Mouse (Mus musculus) brain, adult 2 months (tissue): ENCODE measurements around the gene Fgfr2.

ENCODE experiments used
- DNase-seq: peaks from one replicate; pipeline ENCODE4 v3.0.0; 2011; ENCODE audit warnings: low read depth, low spot score

The Fgfr2 gene

DNA sequence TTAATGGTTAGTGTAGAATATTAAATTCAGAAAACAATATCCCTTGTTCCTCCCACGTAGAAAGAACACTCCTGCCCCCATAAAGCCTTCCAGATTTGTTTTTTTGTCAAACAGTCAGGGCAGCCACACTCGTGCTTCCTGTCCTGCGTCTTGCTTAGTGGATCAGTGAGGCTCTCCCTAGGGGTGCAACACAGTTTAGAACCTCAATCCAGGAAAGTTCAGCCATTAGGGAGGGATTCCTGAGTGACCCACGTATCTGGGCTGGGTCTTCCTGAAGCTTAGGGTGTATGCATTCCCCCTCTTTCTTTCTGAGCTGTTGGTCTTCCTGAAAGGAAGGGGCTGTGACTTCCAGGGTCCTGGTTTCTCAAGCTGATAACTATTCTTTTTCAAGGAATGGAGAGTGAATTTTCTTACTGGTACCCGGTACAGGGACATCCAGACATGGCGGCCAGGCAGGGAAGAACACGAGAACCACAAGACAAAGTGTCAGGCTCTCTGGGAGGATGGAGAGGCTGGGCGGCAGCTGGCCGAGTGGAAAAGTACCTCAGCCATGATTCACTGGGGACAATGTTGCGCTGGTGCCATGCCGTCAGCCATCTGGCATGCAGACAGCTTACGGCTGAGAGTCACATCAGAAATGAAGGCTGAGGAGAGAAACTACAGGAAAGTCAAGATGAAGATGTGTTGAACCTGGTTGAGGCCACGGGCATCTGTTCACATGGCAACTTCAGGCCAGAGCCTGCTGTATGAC is 2200.0 kb downstream of the Fgfr2 start:
- peak; percentile 79 for DNase-seq

GRCm38 (mm10) chr7:130918260-130918659 is 2204.9 kb downstream of the Fgfr2 start:
- peak; percentile 67 for DNase-seq

- peak; percentile 76 for DNase-seq
These were observed 2208.3 kb downstream of the Fgfr2 start for GRCm38 (mm10) chr7:130914693-130915363.

- peak; percentile 36 for DNase-seq
These were observed 2212.3 kb downstream of the Fgfr2 start for GRCm38 (mm10) chr7:130910841-130911240.

DNA sequence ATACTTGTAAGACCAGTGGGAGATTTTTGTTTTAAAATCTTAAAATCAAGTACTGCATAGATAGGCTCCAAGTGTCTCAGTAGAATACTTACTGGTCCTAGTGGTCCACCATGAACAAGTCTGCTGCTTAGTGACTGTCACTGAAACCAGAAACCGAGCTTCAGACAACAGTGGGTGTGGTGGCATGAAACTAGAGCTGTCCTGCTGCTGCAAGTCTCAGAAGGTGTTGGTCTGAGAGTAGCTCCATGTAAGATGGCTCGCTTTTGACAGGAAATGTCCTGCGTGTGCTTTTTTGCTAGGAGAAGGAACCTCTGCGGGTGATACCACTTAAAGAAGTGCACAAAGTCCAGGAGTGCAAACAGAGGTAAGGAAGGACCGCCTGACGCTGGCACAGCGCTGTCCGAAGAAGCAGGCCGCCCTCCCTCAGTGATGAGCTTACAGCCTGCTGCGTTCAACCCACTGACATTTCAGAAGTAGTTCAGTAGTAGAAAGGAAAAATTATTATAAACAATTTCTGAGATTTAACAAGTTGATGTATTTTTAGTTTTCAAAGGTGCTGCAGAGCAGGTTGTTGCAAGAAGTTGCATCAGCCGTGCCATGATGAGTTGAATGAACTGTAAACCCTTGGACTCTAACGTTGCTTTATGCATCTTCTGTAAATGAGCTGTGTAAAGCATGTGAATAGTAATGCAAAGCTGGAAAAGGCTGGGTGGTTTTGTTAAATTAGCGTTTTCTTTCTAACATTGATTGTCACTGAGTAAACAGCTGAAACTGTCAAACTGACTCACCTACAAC is 2218.4 kb downstream of the Fgfr2 start:
- DNase-seq = no peak

- DNase-seq = peak; percentile 79
These were observed 2219.6 kb downstream of the Fgfr2 start for GRCm38 (mm10) chr7:130903505-130904074.

- no peak for DNase-seq
These were observed 2220.2 kb downstream of the Fgfr2 start for GRCm38 (mm10) chr7:130902929-130903328.

GRCm38 (mm10) chr7:130900233-130900848 is 2222.8 kb downstream of the Fgfr2 start:
- DNase-seq = no peak

DNA sequence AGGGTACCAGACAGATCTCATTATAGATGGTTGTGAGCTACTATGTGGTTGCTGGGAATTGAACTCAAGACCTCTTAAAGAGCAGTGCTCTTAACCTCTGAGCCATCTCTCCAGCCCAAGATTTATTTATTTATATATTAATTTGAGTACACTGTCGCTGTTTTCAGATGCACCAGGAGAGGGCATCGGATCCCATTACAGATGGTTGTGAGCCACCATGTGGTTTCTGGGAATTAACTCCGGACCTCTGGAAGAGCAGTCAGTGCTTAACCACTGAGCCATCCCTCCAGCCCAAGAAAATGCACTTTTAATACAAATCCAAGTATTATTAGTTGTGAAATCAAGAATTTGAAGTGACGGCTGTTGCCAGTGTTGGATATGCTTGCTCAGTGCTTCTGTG is 2224.8 kb downstream of the Fgfr2 start:
- DNase-seq = peak; percentile 34

GRCm38 (mm10) chr7:130897201-130897600 is 2225.9 kb downstream of the Fgfr2 start:
- DNase-seq = no peak

DNA sequence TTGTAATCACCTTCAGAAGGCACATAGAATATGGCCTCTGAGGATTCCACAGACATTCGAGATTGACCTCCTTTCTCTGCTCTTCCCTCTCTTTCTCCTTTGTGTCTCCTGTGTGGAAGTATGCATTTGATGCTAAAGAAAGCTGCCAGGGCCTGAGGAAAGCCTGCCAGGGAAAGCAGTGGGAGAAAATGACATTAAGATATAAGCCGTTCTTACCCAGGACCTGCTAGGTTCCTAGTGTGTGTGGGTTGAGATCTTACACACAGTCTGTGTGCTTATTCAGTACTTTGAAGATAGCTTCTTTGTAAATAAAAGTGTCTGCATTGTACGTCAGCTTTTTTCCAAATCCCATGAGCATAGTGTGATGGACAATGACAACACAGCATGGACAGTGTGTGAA is 2227.1 kb downstream of the Fgfr2 start:
- peak; percentile 71 for DNase-seq

DNA sequence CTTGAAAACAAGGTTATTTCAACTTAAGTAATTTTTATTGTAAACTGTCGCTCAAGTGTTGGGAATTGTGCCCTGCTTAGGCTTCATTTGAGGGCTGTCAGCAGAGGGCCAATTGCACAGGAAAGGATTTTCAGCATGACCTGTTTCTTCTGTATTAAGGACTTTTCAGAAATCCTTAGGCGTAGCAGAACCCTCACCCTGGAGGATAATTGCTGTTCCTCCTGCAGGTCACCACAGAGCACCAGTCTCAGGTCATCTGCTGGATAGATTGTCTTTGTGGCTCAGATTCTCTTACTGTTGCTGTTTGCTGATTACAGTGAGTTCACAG is 2227.6 kb downstream of the Fgfr2 start:
- DNase-seq = peak; percentile 55

DNA sequence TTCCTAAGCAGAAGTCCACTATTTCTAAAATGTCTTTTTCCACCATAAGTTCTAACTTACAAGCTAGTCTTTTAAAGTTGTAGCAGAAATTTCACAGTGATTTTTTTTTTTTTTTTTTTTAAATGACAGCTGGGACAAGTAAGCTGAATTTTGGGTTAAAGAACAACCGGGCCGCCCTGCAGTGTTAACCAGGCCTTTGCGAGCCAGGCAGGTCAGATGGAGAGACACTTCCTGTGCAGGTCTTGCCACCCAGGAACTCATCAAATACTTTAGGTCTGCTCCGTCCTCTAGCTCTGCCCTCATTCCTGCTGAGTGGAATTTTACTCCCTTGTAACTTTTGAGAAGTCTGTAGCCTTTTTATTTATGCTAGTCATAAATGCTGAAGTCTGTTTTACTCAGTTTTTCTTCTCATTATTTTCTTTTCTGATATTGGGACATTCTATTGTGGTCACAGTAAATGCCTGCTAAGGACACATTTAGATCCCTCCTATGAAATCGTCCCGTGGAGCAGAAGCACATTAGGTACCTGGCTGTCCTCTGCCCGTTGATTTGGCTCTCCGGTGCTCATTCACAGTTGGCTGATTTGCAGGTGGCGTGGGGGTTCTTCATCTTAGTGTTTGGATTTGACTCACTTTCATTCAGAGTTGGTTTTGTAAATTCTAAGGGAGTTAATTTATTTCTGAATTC is 2228.1 kb downstream of the Fgfr2 start:
- DNase-seq = peak; percentile 65

DNA sequence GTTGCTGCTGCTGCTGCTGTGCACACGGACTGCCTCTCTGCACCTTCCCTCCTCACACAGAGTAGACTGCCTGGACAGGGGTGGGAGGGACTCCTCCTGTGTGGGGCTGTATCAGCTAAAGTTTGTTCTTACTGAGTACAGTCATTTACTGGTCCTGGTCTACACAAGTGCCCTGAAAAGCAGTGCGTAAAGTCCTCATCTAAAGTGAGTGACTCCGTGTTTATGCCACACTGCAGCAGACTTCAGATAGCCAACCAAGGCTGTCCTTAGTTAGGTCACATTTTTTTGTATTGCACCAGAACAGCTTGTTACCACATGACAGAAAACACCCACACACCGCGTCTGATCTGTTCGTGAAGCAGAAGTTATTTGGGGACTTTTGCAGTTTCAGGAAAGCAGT is 2230.2 kb downstream of the Fgfr2 start:
- peak; percentile 88 for DNase-seq

- no peak for DNase-seq
These were observed 2232.3 kb downstream of the Fgfr2 start for GRCm38 (mm10) chr7:130890871-130891270.

DNA sequence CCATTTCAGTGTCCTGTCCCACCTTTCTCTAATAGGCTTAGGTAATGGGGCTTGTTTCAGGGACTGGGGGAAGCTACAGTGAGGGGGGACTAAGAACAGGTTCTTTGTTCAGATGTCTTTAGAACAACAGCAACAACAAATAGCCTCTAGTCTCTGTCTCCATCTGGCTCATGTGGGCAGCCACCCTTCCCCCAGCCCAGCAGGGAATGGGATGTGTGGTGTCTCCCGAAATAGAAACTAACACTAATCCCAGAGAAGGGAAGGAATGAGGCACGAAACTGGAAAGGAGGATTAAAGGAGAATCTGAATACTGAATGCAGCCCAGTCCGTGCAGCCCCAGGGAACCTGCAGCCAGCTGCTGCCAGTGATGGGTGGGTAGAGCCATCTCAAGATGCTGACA is 2235.2 kb downstream of the Fgfr2 start:
- DNase-seq = peak; percentile 86

DNA sequence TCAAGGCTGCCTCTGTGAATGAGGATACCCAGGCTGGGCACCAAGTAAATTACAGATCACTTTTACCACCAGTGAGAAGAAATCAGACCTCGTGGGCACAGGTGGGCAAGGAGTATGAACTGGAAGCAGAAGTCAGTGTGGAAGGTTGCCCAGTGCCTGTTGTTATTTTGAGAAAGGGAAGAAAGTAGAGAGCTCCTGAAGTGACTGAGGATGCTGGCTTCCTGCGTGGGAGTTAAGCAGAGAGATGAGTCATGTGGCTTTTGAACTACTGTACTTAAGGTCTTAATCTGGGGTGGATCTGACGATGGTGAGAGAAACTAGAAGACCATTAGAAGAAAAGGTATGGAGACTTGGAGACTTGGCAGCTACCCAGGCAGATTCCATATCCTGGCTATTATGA is 2236.9 kb downstream of the Fgfr2 start:
- peak; percentile 71 for DNase-seq

DNA sequence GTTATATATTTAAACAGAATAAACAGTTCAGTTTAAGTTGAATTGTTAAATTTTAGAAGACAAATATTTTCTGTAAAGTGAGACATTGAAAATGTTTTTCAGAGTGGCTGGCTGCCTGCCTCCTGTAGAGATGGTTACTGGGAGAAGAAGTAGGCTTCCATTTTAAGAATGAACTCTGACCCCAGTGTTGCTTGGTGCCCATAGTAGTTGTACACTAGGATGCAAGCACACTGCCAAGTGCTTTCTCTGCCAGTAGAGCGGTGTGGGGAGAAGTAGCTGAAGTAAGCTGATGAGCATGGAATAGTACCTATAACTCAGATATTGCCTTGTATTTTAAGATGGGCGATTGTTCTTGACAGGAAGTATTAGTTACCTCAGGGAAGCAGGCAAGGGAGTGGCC is 2239.0 kb downstream of the Fgfr2 start:
- no peak for DNase-seq

DNA sequence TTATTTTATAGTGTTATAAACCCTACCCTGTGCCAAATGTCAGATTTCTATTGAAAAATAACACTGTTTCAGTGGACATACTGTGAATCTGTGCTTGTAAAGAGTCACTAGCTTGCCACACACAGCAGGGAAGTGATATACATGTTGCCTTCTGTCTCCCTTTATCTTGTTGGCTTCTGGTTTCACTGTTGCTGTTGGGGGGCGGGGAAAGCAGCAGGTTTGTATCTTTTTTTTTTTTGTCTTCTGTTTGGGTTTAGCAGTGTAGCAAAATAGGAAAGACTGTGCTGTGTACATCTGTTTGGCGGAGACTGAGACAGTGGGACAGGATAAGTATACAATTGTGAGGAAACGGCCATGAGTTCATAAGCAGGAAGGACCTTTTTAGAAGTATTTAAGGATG is 2255.9 kb downstream of the Fgfr2 start:
- DNase-seq = no peak

DNA sequence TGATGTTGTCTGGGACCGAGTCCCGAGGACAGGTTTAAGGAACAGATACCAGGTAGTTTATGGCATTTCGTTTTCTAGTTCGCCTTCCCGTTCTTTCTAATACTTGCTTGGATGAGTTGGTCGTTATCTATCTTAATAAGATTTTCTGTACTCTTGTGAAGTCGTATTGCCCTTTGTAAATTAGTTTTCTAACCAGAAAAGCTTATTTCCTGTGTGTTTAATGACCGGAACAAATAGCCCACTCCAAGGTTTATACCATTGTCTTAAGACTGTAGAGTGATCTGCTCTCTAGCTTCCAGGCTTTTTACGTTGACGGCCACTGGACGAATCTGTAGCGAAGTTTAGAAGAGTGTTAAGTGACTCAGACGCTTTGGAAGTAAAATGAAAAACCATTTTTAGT is 2256.5 kb downstream of the Fgfr2 start:
- DNase-seq = no peak
